Mouse (Mus musculus): ENCODE measurements around the gene Pla2g2f. TPM values are rescaled to one million over a fixed set of nuclear protein-coding genes. Genes with fewer than 3 reads are reported as not detected.
A peak's percentile ranks its signal among the peaks of the same experiment; 100 is the strongest.

Gene Pla2g2f
- total and polyA plus RNA-seq, 3 experiments, result 0.14 to 0.26 (median 0.18) TPM

DNA sequence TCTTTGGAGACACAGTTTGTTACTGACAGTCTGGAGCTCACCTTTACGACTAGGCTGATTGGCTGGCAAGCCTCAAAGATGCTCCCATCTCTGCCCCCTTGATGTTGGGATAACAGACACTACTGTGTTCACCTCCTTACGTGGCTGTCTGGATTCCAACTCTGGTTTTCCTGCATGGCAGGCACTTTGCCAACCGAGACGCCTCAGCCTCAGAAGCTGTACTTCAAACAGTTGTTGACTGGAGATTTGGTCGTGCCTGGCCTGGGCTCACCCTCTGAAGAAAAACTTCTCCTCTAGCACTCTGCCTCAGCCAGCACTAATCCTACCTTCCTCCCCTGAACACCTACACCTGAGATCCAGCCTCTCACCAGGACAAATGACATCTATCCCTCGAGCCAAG lies 34.0 kb upstream of the Pla2g2f start:
- no peak overlapping the region for H3K4me3 ChIP-seq
- H3K36me3 ChIP-seq (ENCODE audit: control insufficient read depth, insufficient read depth, low read length), result no peaks in the 10 kb centered on the region
- no peaks in the 10 kb centered on the region for H3K79me2 ChIP-seq (replicated peaks; ENCODE audit: control insufficient read depth, insufficient read depth, low read length)
- no peak overlapping the region for H3K9ac ChIP-seq (ENCODE audit: low read depth, low read length)
- no peak for TF ChIP-seq CTCF (IDR thresholded peaks at IDR 0.05)
- intact Hi-C loops (cut with DNase I), result no loop called here
- H3K4me1 ChIP-seq (ENCODE audit: control insufficient read depth, insufficient read depth, low read length), result no peaks in the 10 kb centered on the region
- no peak overlapping the region for H3K27ac ChIP-seq
- DNase-seq, result no peak
- H3K27me3 ChIP-seq (ENCODE audit: control insufficient read depth, insufficient read depth, low read length), result no peaks in the 10 kb centered on the region
- WGBS, result 55% methylated on average over 6 of the region's 6 CpGs

DNA sequence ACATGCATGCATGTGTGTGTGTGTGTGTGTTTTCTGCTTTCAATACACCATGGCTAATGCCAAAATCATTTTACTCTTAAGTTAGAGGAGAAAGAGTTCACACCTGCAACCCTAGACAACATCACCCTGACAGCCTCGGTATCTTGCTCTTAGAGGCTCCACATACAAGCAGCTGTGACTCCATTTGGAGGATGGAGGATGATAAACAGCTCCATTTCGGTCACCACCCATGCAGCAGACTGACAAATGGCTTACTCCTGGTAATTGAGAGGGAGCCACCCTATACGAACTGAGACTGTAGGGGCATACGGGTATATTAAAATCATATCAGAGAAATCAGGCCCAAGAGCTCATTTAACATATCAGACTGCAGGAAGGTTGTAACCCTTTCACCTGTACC lies 31.0 kb upstream of the Pla2g2f start:
- WGBS, result 83% methylated on average over 4 of the region's 4 CpGs
- H3K4me3 ChIP-seq, result no peak overlapping the region
- no peak overlapping the region for H3K9ac ChIP-seq (ENCODE audit: low read depth, low read length)
- intact Hi-C loops (cut with DNase I), result no loop called here
- no peaks in the 10 kb centered on the region for H3K36me3 ChIP-seq (ENCODE audit: control insufficient read depth, insufficient read depth, low read length)
- DNase-seq, result no peak
- H3K79me2 ChIP-seq (replicated peaks; ENCODE audit: control insufficient read depth, insufficient read depth, low read length), result no peaks in the 10 kb centered on the region
- no peaks in the 10 kb centered on the region for H3K27me3 ChIP-seq (ENCODE audit: control insufficient read depth, insufficient read depth, low read length)
- TF ChIP-seq CTCF (IDR thresholded peaks at IDR 0.05), result no peak
- no peak for TF ChIP-seq EP300 (IDR thresholded peaks at IDR 0.05; ENCODE audit: insufficient read depth, low read depth, low read length)
- TF ChIP-seq POLR2A (IDR thresholded peaks at IDR 0.05; ENCODE audit: insufficient read depth, low read depth, low read length), result no peak
- H3K27ac ChIP-seq, result no peak overlapping the region
- H3K4me1 ChIP-seq (ENCODE audit: control insufficient read depth, insufficient read depth, low read length), result peaks cover 2% of the 10 kb centered on the region; the same call in 1 of the 2 replicates

DNA sequence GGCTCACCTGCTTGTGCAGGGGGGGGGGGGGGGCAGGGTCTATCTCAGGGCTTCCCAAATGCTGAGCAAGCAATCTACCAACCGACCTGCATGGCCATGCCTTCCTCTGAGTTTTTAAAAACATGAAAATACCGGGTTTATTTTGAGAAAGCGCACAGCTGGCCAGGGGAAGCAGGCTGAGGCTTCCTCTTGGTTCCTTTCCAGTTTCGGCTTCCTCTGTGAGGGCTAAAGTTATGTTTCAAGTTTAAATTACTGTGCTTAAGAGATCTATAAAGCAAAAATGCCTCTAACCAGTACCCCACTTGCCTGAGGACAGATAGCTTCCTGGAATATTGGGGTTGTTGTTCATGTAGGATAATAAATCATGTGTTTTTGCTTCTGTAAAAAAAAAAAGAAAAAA lies 28.7 kb upstream of the Pla2g2f start:
- Histone ChIP-seq H3K36me3 (ENCODE audit: control insufficient read depth, insufficient read depth, low read length) (no peaks in the 10 kb centered on the region), H3K27me3 (ENCODE audit: control insufficient read depth, insufficient read depth, low read length) (no peaks in the 10 kb centered on the region), H3K4me1 (ENCODE audit: control insufficient read depth, insufficient read depth, low read length) (peaks cover 2% of the 10 kb centered on the region; the same call in 1 of the 2 replicates), H3K9ac (ENCODE audit: low read depth, low read length) (no peak overlapping the region), H3K4me3 (no peak overlapping the region), H3K79me2 (replicated peaks; ENCODE audit: control insufficient read depth, insufficient read depth, low read length) (no peaks in the 10 kb centered on the region), H3K27ac (no peak overlapping the region)
- DNase-seq, result peak in 1 of 2 experiments; percentile 24
- intact Hi-C loops (cut with DNase I), result no loop called here
- WGBS, result 18% methylated on average over 4 of the region's 4 CpGs
- TF ChIP-seq POLR2A (IDR thresholded peaks at IDR 0.05; ENCODE audit: insufficient read depth, low read depth, low read length) (no peak), EP300 (IDR thresholded peaks at IDR 0.05; ENCODE audit: insufficient read depth, low read depth, low read length) (no peak), CTCF (IDR thresholded peaks at IDR 0.05) (no peak)

DNA sequence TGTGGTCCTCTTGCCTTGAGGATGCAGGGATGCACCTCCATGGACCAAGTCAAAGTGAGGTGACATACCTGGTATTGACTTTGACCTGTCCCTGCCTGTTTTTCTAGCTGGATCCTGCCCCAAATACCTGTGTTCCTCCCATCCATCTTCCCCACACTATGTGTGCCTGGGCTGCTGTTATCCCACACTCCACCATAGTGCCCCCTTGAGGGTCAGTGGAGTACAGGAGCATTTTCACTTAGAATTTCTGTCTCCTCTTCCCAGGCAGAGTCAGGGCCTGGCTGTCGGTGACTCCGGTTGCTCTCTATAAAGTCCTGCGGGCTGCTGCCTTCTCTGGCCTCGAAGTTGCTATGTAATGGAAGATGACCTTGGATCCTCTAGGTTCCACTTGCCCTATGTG lies 28.3 kb upstream of the Pla2g2f start:
- Histone ChIP-seq H3K27ac (no peak overlapping the region), H3K36me3 (ENCODE audit: control insufficient read depth, insufficient read depth, low read length) (no peaks in the 10 kb centered on the region), H3K27me3 (ENCODE audit: control insufficient read depth, insufficient read depth, low read length) (no peaks in the 10 kb centered on the region), H3K9ac (ENCODE audit: low read depth, low read length) (no peak overlapping the region), H3K4me1 (ENCODE audit: control insufficient read depth, insufficient read depth, low read length) (peaks cover 2% of the 10 kb centered on the region; the same call in 1 of the 2 replicates), H3K79me2 (replicated peaks; ENCODE audit: control insufficient read depth, insufficient read depth, low read length) (no peaks in the 10 kb centered on the region), H3K4me3 (no peak overlapping the region)
- no peak for DNase-seq
- peak; percentile 23; the same call in 1 of the 2 replicates for TF ChIP-seq CTCF (IDR thresholded peaks at IDR 0.05)
- no peak for TF ChIP-seq EP300 (IDR thresholded peaks at IDR 0.05; ENCODE audit: insufficient read depth, low read depth, low read length)
- TF ChIP-seq POLR2A (IDR thresholded peaks at IDR 0.05; ENCODE audit: insufficient read depth, low read depth, low read length), result no peak
- 36% methylated on average over 4 of the region's 4 CpGs for whole genome bisulfite sequencing
- intact Hi-C loops (cut with DNase I), result no loop called here

DNA sequence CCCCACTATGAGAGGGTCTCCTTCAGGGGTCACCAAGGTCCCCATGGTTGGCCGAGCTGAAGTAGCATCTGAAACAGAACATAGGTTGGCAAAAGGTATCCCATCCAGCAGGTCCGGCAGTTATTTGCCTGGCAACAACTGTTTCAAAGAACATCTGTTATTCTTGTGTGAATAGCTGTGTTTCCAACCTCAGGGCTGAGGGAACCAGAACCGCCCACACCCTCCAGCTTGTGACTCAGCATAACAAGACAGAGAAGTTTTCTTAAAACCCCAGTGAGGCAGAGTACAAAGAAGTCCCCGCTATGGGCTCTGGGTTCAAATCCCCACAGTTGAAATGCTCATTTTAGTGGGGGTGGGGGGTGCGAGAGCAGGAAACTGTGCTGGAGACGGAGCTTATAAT lies 24.7 kb upstream of the Pla2g2f start:
- TF ChIP-seq CTCF (IDR thresholded peaks at IDR 0.05) (no peak), EP300 (IDR thresholded peaks at IDR 0.05; ENCODE audit: insufficient read depth, low read depth, low read length) (no peak), POLR2A (IDR thresholded peaks at IDR 0.05; ENCODE audit: insufficient read depth, low read depth, low read length) (no peak)
- H3K36me3 ChIP-seq (ENCODE audit: control insufficient read depth, insufficient read depth, low read length), result no peaks in the 10 kb centered on the region
- no peaks in the 10 kb centered on the region for H3K79me2 ChIP-seq (replicated peaks; ENCODE audit: control insufficient read depth, insufficient read depth, low read length)
- no peak overlapping the region for H3K9ac ChIP-seq (ENCODE audit: low read depth, low read length)
- DNase-seq, result no peak
- H3K27me3 ChIP-seq (ENCODE audit: control insufficient read depth, insufficient read depth, low read length), result no peaks in the 10 kb centered on the region; the same call in 1 of the 2 replicates
- H3K4me1 ChIP-seq (ENCODE audit: control insufficient read depth, insufficient read depth, low read length), result peaks cover 2% of the 10 kb centered on the region; the same call in 1 of the 2 replicates
- intact Hi-C loops (cut with DNase I), result no loop called here
- WGBS, result 77% methylated on average over 6 of the region's 6 CpGs
- no peak overlapping the region for H3K27ac ChIP-seq
- no peak overlapping the region for H3K4me3 ChIP-seq

DNA sequence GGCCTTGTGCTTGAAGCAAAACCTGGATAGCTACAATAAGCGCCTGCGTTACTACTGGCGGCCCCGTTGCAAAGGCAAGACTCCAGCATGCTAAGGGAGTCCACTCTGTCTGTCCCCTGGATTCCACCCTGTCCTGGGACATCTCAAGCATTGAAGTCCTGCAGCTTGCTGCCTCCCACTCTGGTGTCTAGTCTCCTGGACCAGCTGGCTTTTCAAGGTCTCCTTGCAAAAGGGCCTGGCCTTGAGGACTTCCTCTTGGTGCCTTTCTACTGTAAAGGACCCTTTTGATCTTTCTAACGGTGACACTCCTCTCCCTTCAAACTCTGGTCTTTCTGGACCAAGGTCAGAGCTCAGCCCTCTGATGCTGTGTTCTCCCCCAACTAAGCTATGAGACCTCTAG lies 22.9 kb upstream of the Pla2g2f start:
- Histone ChIP-seq H3K9ac (ENCODE audit: low read depth, low read length) (no peak overlapping the region), H3K79me2 (replicated peaks; ENCODE audit: control insufficient read depth, insufficient read depth, low read length) (no peaks in the 10 kb centered on the region), H3K27ac (no peak overlapping the region), H3K27me3 (ENCODE audit: control insufficient read depth, insufficient read depth, low read length) (no peaks in the 10 kb centered on the region; the same call in 1 of the 2 replicates), H3K36me3 (ENCODE audit: control insufficient read depth, insufficient read depth, low read length) (no peaks in the 10 kb centered on the region), H3K4me1 (ENCODE audit: control insufficient read depth, insufficient read depth, low read length) (no peaks in the 10 kb centered on the region), H3K4me3 (no peak overlapping the region)
- WGBS, result 81% methylated on average over 5 of the region's 5 CpGs
- DNase-seq, result no peak
- intact Hi-C loops (cut with DNase I), result no loop called here
- TF ChIP-seq EP300 (IDR thresholded peaks at IDR 0.05; ENCODE audit: insufficient read depth, low read depth, low read length) (no peak), CTCF (IDR thresholded peaks at IDR 0.05) (no peak), POLR2A (IDR thresholded peaks at IDR 0.05; ENCODE audit: insufficient read depth, low read depth, low read length) (no peak)
